Mouse (Mus musculus): ENCODE results near the gene Cdh4.

- TF ChIP-seq CTCF (IDR thresholded peaks at IDR 0.05; ENCODE audit: low read depth) = no peak
- TF ChIP-seq EP300 (IDR thresholded peaks at IDR 0.05; ENCODE audit: low read depth) = no peak
Observed at GRCm38 (mm10) chr2:179764460-179764859, 322.2 kb downstream of the Cdh4 start.
